Mouse (Mus musculus): ENCODE results near the gene Akap7.

Akap7 gene

GRCm38 (mm10) chr10:25257466-25257865 is 50.2 kb downstream of the Akap7 start:
- DNase-seq (ENCODE audit: low read depth, low spot score) = no peak

- DNase-seq (ENCODE audit: low read depth, low spot score) = no peak
These were observed 54.2 kb downstream of the Akap7 start for GRCm38 (mm10) chr10:25253474-25253873.

DNA sequence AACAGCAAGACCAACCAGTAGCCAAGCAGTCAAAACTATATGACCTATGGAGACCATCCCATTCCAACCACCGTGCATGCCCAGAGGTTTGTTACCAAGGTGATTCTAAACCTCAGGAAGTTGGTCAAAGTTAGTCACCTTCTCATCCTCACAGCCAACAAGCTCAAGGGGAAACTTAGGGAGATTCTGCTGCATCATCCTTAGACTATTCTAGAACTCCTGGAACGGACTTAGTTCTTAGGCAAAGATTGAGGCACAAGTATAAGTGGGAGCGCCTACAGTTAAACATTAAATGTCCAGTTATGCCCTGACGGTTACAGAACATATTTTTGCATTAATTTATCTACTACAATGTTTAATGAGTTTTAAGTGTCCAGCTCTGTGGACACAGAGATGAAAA is 54.7 kb downstream of the Akap7 start:
- no peak for DNase-seq (ENCODE audit: low read depth, low spot score)

DNA sequence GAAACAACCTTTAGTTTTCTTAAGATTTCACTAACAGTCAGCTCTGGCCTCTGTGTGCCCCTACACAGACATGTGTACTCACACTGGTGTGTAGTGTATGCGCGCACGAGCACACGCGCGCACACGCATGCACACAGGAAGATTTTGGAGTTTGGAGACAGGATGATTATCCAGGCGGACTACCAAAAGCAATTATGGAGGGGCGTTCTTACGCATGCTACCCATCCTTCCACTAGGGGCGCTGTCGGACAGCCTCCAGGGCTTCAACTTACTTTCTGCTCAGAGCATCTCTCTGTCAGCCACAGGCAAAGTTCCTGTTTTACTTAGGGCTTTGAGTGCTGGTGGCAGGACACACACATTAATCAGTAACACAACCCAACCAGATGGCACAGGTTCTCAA is 57.6 kb downstream of the Akap7 start:
- peak; percentile 85 for DNase-seq (ENCODE audit: low read depth, low spot score)

- peak; percentile 31 for DNase-seq (ENCODE audit: low read depth, low spot score)
These were observed 61.5 kb downstream of the Akap7 start for GRCm38 (mm10) chr10:25246173-25246572.

DNA sequence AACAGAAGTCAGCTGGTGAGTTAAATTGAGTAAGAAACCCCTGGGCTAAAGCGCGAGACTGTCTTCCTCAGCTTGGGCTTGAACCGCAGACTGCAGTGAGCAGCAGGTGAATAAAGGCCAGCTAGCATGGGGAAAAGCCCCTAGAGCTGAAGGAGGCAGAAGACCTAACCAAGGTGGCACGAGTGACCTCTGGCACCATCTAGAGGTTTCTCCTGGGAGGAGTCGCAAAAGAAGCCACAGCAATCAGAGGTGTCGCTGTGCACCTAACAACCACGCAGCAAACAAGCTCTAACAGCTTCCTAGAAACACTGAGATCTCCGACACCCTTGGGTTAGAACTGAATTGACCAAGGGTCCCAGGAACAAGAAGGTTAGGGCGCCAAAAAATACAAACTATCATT is 68.5 kb downstream of the Akap7 start:
- DNase-seq (ENCODE audit: low read depth, low spot score) = peak; percentile 58

- DNase-seq (ENCODE audit: low read depth, low spot score) = no peak
These were observed 73.6 kb downstream of the Akap7 start for GRCm38 (mm10) chr10:25234080-25234479.

DNA sequence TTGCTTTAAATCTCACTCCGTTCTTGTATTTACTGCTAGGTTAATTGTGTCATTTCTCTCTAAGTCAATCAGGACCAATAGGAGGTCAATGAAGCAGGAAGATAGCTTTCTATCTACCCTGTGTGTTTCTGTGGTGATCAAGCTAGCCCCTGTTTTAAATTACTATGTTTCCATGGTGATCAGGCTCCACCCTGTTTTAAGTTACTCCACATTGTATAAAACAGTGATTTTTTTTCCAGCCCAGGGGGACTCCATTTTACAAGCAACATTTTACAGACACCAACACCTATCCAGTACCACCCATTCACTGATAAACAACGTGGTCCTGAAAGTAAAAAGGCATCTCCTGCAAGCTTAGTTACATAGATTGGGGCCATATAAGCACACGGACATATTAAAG is 75.0 kb downstream of the Akap7 start:
- no peak for DNase-seq (ENCODE audit: low read depth, low spot score)

DNA sequence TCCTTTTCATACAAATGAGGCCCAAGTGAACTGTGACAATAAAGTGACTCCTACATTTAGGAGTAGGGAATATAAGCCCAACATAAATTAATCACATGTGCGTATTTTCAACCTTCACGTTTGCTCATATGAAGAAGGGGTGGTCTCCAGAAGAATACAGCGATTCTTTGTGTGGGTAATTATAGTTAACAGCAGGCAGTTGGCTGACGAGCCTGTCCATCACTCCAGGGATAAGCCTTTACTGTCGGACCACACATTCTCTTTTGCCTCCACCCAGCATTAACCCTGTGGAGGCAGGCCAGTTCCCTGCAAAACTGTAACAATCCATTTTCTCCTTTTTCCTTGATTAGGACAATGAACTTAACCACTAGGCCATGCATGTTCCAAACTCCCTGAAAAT is 76.3 kb downstream of the Akap7 start:
- DNase-seq (ENCODE audit: low read depth, low spot score) = no peak

DNA sequence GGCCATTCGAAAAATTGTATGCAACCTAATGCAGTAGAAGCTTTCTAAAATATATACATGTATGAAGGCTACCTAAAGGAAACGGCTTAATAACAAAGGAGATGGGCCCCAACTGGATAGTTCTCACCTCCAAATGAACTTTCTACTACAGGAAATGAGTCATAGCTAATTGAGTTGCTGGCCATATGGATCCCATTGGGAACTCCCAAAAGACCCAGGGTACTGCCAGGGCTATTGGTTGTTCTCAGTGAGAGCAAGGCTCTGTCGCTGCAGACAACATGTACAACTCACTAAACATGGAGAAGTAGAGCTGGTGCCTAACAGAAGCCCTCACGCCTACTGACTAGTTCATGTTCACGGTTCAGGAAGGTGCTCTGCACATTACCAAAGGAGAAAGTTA is 83.3 kb downstream of the Akap7 start:
- DNase-seq (ENCODE audit: low read depth, low spot score) = no peak

- no peak for DNase-seq (ENCODE audit: low read depth, low spot score)
These were observed 86.9 kb downstream of the Akap7 start for GRCm38 (mm10) chr10:25220754-25221153.

DNA sequence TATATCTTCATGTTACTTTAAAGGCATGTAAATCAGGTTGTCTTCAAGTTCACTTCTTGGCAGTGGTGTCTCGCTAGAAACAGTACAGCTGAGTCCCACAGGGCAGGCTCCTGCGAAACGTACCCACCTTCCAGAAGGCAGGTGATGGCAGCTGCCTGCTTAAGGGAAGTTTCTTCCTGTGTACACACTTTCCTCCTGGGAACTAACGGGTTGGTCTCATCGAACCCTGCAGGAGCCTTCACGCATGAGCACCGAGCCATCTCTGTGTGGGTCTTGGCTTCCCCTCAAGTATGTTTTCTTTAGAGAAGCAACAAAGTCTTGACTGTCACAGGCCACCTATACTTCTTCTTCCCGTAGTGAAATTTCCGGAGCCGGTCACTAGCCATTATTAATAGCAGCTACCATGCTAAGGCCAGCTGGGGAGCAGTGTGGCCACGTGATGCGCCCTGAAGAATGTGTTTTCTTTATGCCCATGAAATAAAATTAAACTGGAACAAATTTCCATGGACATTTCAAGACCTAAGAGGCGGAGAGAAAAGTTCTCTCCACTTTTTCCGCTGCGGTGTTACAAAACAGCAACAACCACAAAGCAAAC is 87.7 kb downstream of the Akap7 start:
- DNase-seq (ENCODE audit: low read depth, low spot score) = peak; percentile 43

DNA sequence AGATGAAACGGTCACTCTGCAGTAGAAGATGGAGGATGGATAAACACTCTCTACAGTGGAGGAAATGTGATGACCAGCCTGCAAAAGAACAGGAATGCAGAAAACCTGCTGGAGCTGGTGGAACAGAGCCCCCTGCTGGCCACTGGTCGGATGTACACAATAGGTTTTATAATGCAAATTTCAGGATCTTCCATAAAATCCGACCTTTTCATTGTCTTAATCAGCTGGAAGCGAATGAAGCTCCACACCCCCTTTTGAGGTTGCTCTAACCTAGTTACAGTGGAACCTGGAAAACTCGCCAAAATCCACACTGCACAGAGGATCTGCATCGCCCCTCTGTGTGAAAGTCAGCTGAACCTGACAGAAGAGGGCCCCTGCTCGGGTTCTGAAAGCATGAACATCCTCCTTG is 88.4 kb downstream of the Akap7 start:
- peak; percentile 80 for DNase-seq (ENCODE audit: low read depth, low spot score)

- DNase-seq (ENCODE audit: low read depth, low spot score) = no peak
These were observed 88.9 kb downstream of the Akap7 start for GRCm38 (mm10) chr10:25218746-25219145.

GRCm38 (mm10) chr10:25215977-25216376 is 91.7 kb downstream of the Akap7 start:
- no peak for DNase-seq (ENCODE audit: low read depth, low spot score)

GRCm38 (mm10) chr10:25213716-25214115 is 94.0 kb downstream of the Akap7 start:
- no peak for DNase-seq (ENCODE audit: low read depth, low spot score)

GRCm38 (mm10) chr10:25208619-25209018 is 99.1 kb downstream of the Akap7 start:
- no peak for DNase-seq (ENCODE audit: low read depth, low spot score)

- no peak for DNase-seq (ENCODE audit: low read depth, low spot score)
These were observed 99.8 kb downstream of the Akap7 start for GRCm38 (mm10) chr10:25207866-25208265.

DNA sequence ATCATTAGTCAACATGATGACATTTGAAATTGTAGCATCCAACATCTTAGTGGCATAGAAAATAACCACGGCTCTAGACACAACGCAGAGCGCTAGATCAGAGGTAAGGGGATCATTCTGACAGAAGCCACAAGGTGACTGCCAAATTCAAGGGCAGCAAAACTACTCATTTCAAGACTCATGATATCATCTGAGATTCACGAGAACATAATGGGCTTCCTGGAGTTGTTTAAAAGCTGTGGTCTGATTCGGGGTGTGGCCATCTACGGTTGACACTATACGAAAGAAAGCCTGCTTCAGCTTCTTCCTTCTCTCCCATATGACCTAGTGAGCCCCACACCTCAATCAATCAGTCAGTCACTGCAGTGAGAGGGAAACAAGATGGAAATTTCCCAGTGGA is 107.0 kb downstream of the Akap7 start:
- no peak for DNase-seq (ENCODE audit: low read depth, low spot score)

- DNase-seq (ENCODE audit: low read depth, low spot score) = peak; percentile 60
These were observed 107.9 kb downstream of the Akap7 start for GRCm38 (mm10) chr10:25199510-25200353.

DNA sequence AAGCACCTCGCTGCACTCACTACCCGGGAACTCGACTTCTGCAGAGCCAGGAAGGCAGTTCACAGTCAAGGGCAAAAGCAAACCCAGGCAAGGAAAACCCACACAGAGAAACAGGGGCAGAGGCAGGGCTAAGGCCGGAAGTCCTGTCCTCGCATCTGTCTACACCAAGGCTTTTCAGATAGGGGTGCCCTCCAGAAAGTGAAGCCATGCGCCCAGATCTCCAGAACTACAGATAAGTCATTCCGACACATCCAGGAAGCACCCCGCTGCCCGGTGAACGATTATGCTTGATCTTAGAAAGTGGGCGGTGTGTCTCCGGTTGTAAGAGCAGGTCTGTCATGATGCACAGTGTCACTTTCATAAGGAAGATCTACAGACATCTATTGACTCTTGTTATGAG is 109.1 kb downstream of the Akap7 start:
- no peak for DNase-seq (ENCODE audit: low read depth, low spot score)

- DNase-seq (ENCODE audit: low read depth, low spot score) = no peak
These were observed 109.6 kb downstream of the Akap7 start for GRCm38 (mm10) chr10:25198048-25198447.

Measured in mesoderm, embryonic 11.5 days (tissue).